Mouse (Mus musculus) adrenal gland, adult 18-20 months (tissue): ENCODE data around the gene Tmem209. TPM values are rescaled to one million over a fixed set of nuclear protein-coding genes. Genes with fewer than 3 reads are reported as not detected.

Source experiments
- DNase-seq, 2 experiments: peaks; one replicate each; pipeline ENCODE4 v3.0.0; 2021 to 2022; ENCODE audit warnings: low spot score in 2 of 2
- long read RNA-seq, 2 experiments: library from polyadenylated mRNA; stranded (forward); transcript quantifications; one replicate each; pipeline ENCODE4 v2.0.0; 2021
- total RNA-seq, 2 experiments: library from RNA; stranded (reverse); gene quantifications; 1 replicate in 1 of 2; 2 replicates in 1 of 2; pipeline ENCODE4 v1.2.3; 2021

Tmem209 gene
- total RNA-seq, result 10 to 100 TPM; 15.3 to 19.5 TPM
- long read RNA-seq, experiment 1, transcript Tmem209-204 (15 exons, 3,485 nt), result major isoform, 5 of 6 reads
- long read RNA-seq, experiment 1, partial matches to known transcripts, result 0 of 6 reads
- long read RNA-seq, experiment 1, other reads (novel, unspliced or antisense), result 1 of 6 reads
- long read RNA-seq, experiment 2, transcript Tmem209-204 (15 exons, 3,485 nt), result major isoform, 10 of 18 reads
- long read RNA-seq, experiment 2, partial matches to known transcripts, result 1 of 18 reads
- long read RNA-seq, experiment 2, other reads (novel, unspliced or antisense), result 5 of 18 reads

- peak; percentile 98 for DNase-seq
Observed at GRCm38 (mm10) chr6:30509265-30510239, at the start of gene Tmem209, which contains the start of gene Ssmem1. Gene Tmem209, minus strand, starts transcription at chr6:30509783. Gene Ssmem1, plus strand, starts transcription at chr6:30509849.

- peak in 1 of 2 experiments; percentile 35 for DNase-seq
Observed at GRCm38 (mm10) chr6:30556080-30556479, 46.5 kb upstream of the Tmem209 start.

- no peak for DNase-seq
Observed at GRCm38 (mm10) chr6:30554621-30555170, 45.1 kb upstream of the Tmem209 start.

GRCm38 (mm10) chr6:30554092-30554491 lies 44.5 kb upstream of the Tmem209 start:
- no peak for DNase-seq

DNA sequence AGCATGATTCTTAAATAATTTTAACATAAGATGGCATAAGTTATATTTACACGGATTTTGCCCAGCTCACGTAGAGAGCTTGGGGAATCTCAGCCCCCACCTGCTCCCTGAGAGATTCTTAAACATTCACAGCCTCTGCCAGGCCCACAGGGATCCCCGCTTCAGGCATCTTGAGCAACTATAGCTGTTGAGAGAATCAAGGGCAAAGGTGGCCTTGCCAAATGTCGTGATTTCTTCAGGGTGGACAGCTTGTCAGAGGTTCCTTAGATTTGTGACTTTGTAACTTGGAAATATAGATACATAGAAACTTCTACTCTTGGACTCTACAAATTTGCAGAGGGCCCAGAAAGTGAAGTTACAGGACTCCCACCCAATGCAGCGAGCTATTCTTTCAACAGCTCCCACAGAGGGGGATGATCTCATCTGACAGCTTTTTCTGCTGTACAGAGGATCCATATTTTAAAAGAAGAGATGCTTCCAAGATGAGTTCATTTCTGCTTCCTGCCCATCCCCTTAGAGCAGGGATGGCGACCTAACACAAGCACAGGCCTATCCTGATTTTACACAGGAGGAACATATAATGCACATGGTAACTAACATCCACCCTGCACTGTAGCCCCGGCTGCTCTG lies 43.9 kb upstream of the Tmem209 start:
- DNase-seq, result no peak

- DNase-seq, result no peak
Observed at GRCm38 (mm10) chr6:30552628-30553027, 43.0 kb upstream of the Tmem209 start.

DNA sequence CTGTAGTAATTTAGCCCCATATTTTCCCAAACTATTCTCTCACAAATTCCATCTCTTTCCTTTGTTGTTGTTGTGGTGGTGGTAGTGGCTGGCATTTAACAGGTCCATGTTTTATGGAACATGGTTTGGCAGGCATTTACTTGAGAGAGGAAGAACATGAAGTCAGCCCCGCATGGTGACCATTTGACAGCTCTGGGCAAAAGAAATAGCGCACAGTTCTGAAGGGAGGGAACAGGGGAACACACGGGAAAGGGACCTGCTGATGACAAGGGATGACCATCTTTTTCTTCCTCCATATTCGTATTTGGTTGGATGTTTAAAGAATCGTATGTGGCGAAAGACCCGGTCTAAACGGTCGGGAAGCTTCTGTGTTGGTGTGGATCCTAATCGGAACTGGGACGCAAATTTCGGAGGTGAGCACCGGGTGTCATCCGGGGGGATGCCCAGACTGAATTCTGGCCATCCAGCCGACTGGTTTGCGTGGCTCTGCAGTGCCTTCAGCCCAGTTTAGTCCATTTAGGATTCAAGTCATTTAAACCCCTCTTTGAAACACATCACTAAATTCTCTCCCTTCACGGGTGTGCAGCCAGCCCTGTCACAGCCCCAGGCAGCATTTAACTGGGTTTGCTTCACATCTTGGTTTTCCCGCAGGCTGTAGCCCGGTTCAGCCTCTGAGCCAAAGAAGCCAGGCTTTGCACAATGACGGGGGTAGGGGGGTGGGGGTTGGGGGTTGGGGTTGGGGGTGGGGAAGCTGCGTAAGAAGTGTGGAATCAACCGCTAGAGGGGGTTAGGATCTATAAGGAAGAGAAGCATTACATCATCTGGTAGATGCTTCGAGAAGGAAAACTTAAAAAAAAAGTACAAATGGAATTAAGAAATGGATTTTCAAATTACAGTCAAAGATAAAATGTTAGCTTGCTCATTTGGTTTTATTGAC lies 42.3 kb upstream of the Tmem209 start:
- no peak for DNase-seq

DNA sequence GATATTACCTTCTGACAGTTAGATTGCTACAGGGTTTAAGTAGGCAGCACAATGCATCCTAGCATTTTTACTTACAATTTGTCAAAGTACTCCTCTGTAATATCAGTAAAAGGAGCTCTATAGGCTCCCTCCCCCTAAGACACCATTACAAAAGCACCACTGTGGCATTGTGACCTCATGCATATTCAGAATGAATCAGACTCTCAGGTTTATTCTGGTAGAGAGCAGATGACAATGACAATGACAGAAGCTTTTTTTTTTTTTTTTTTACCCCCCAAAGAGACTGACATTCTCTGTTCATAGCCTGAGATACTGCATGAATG lies 41.6 kb upstream of the Tmem209 start:
- DNase-seq, result no peak

DNA sequence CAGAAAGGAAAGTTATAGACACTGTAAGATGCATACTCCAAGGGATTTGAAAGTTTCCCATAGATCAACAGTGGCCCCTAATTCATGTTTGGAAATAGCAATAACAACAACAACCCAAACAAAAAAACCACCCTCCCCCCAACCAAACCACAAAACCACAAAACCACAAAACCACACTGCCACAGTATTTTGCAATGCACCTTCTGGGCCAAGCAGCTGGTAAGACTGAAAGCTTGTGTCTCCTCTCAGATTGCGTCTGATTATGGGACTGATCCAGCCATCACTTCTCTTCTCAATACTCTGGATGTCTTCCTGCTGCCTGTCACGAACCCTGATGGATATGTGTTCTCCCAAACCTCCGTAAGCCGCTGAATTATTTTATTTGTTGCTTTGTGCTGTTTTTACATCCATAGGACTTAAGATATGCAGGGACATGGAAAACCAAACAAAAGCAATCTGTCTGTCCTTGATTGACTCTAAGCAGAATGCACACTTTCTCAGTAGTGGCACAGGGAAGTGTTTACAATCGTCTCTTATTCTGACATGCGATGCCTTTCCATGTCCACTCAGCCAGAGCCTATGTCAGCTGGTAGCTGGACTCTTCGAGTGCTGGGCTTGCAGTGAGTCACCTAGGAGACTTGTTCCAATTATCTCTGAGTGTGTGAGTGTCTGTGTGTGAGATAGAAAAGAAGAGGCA lies 41.1 kb upstream of the Tmem209 start:
- no peak for DNase-seq

- no peak for DNase-seq
Observed at GRCm38 (mm10) chr6:30549231-30549761, 39.7 kb upstream of the Tmem209 start.

DNA sequence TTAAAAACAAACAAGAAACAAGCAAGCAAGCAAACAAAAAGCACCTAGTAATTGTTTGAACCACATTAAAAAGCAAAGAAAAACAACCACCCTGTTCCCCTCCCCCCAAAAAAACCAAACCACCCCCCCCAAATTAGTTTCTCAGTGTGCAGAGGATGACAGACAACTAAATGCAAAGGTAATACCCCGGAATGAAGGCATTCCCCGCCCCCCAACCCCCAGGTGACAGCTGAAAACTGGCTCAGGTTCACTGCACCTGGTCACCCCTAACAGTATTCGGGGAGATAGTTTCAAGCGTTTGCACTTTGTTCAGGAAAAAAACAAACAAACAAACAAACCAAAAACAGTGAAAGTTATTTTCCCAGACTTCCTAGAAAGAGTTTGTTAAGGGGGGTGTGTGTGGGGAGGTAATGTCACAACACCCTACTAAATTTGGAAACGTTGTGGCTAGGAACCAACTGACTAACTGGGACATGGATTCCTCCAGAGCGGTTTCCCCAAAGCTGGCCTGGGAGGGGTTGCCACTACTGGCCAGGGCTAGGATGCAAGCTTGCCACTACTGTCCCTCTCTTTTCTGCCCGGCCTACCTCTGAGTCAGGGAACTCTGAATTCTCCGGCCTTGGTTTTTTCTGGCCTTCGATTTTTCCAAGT lies 38.2 kb upstream of the Tmem209 start:
- peak in 1 of 2 experiments; percentile 38 for DNase-seq

GRCm38 (mm10) chr6:30547274-30547645 lies 37.7 kb upstream of the Tmem209 start:
- DNase-seq, result no peak

DNA sequence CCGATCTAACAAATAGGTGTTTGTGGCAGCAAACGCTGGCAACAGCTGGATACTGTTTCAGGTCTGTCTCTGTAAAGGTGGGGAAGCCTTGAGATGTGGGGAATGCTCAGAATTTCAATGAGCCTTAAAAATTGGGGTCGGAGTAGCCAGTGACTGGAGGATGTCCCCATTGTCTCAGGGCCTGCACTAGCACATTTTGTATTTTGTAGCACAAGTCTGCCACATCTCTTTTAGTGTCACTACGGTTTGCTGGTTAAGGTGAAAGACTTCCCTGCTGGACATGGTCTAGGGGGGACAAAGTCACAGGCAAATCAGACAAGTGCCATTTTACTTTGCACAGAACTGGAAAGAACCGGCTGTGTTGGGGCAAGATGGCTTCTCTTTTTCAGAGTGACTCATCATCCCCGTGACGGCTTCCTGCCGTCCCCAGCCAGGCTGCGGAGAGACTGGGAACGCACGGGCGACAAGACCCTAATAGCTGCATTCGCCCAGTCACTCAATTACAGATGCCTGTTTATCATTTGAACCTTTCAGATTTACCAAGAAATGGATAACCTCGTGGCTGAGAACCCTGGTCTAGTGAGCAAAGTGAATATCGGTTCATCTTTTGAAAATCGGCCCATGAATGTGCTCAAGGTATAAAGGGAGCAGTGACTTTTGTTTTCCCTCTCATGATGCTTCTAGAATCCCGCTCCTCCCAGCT lies 37.1 kb upstream of the Tmem209 start:
- DNase-seq, result no peak

DNA sequence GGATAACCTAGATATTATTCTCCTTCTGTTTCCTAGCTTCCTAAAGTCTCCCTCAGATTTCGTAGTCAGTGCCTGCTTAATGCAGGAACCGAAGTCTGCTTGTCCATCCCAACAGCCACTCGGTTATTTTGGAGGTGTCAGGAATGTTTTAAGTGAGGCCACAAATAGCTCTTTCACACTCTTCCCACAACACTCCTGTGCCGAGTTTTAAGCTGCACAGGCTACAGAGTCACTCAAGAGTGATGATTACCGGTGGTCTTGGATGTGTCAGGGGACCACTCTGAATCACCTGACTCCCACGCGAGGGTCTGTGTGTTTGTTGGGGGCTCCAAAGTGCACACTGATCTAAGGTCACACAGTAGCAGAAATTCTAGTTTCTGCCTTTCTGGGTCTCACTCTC lies 36.1 kb upstream of the Tmem209 start:
- no peak for DNase-seq

- DNase-seq, result no peak
Observed at GRCm38 (mm10) chr6:30543851-30544250, 34.3 kb upstream of the Tmem209 start.

GRCm38 (mm10) chr6:30543077-30543476 lies 33.5 kb upstream of the Tmem209 start:
- no peak for DNase-seq

DNA sequence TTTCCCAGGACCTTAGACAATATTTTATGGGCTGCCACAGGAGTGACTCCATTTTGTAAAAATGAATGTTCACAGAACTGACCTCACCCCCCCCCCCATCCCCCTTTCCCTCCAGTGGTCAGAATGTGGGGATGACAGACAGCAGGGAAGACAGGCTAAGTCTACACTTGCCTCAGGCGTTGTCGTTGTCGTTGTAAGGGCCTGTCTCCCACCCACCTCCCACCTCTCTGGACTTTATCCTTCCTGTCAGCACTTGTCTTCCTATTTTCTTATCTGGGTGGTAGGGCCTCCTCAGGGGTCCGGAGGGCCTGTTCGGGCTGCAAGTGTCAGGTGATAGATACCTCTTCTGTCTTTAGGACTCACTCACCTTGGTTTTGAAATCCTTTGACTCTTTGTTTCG lies 32.7 kb upstream of the Tmem209 start:
- no peak for DNase-seq
